In genomic region chr7:116200951-116201351, GRCm38 (mm10) we compare ENCODE assay signal across 13 mouse cellular contexts.
A peak's percentile ranks its signal among the peaks of the same experiment; 100 is the strongest.
DNase-seq lines count a peak whose midpoint lies in the region; ATAC-seq lines count a peak whose summit lies in the region.
"Had no signal": no experiment of that assay in that cellular context is flagged by ENCODE, and none has a peak within 500 bp of the region (broad histone marks: within the 10 kb centered on the region; RNA-seq: fewer than 3 reads in every experiment).

No protein-coding gene starts in this region.

- peaks cover 79% of the 10 kb centered on the region for H3K4me1 ChIP-seq in heart, embryonic 15.5 days (replicated peaks)

- H3K27ac ChIP-seq in heart, embryonic 15.5 days = peak overlapping the region; percentile 63
- H3K27ac ChIP-seq: embryonic facial prominence, embryonic 10.5 days; hindbrain, embryonic 10.5 days; liver, embryonic 13.5 days; macrophage had no signal

- no peak overlapping the region for H3K4me2 ChIP-seq in heart, embryonic 15.5 days
- H3K4me2 ChIP-seq: liver, embryonic 13.5 days had no signal

- no peaks in the 10 kb centered on the region for H3K27me3 ChIP-seq in heart, embryonic 15.5 days
- H3K27me3 ChIP-seq: liver, embryonic 13.5 days had no signal

- H3K4me3 ChIP-seq in heart, embryonic 15.5 days = no peak overlapping the region
- H3K4me3 ChIP-seq: embryonic facial prominence, embryonic 10.5 days; hindbrain, embryonic 10.5 days; liver, embryonic 13.5 days had no signal

- peak; percentile 53 for DNase-seq in adrenal gland, adult 2 months
- no peak for DNase-seq in adrenal gland, adult 18-20 months (ENCODE audit: low spot score in 2 of 2)
- DNase-seq in heart, adult 9 months (ENCODE audit: low spot score in 2 of 2) = no peak
- DNase-seq in lung, adult 18-20 months = peak; percentile 14 to 29
- DNase-seq in lung, postnatal 14 days = no peak
- no peak for DNase-seq in thymus, adult 18-20 months
- DNase-seq: B cell, adult 2 months; liver, embryonic 13.5 days had no signal

- no peaks in the 10 kb centered on the region for H3K36me3 ChIP-seq in heart, embryonic 15.5 days
- H3K36me3 ChIP-seq: embryonic facial prominence, embryonic 10.5 days; hindbrain, embryonic 10.5 days; liver, embryonic 13.5 days had no signal

- WGBS in heart, embryonic 15.5 days = 9% methylated on average over 1 of the region's 1 CpGs

- no peaks in the 10 kb centered on the region for H3K9me3 ChIP-seq in heart, embryonic 15.5 days (replicated peaks)
- H3K9me3 ChIP-seq: embryonic facial prominence, embryonic 10.5 days; hindbrain, embryonic 10.5 days; liver, embryonic 13.5 days had no signal

- ATAC-seq in heart, embryonic 15.5 days (replicated peaks; ENCODE audit: insufficient number of reproducible peaks, insufficient read depth, low FRiP score, low read depth) = 0 out of 2 replicates have a peak, but pooled peaks have one; percentile 18
- ATAC-seq in megakaryocyte, adult 5-6 weeks (ENCODE audit: poor library complexity, severe bottlenecking) = peak; percentile 54

- H3K9ac ChIP-seq in heart, embryonic 15.5 days = no peak overlapping the region
- H3K9ac ChIP-seq: liver, embryonic 13.5 days had no signal

Comparison
In these comparisons a context has a peak if more than half of its experiments do, and no peak if none do; other contexts are left out.
1. DNase-seq: peak in adrenal gland, adult 2 months (single experiment) and lung, adult 18-20 months (2 of 2); none in adrenal gland, adult 18-20 months (0 of 2), heart, adult 9 months (0 of 2), lung, postnatal 14 days (single experiment) and thymus, adult 18-20 months (0 of 2).